Mouse (Mus musculus): ENCODE measurements at regions not wholly inside any gene's neighbourhood (a gene's known extent, or its start where the extent isn't known, plus 50 kb on each side); places are given as distances from the start of the nearest gene placed in this dataset.

DNA sequence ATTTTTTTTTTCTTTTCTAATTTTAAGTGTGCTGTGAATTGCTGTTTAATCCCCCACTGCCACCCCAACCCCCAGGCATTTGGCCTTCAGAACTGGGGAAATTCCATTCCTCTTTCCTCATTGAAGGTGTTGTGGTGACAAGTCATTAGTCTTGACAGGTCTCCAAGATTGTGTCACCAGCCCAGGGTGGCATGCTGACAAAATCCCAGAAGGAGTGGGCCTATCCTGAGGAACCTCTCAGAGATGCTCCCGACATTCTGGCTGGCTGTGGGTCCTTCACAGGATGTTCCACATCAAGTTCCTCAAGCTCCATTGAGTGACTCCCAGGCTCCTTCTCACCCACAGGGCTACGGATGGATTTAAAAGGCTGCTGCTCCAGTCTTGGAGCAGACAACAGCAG lies 91.7 kb downstream of the Btg1 start:
- TF ChIP-seq EP300 (IDR thresholded peaks at IDR 0.05; ENCODE audit: insufficient read depth, low read depth, low read length) (no peak), CTCF (IDR thresholded peaks at IDR 0.05; ENCODE audit: low read depth, low read length) (no peak)
